Mouse (Mus musculus) heart, adult 2 months (tissue): ENCODE results near the gene Tmc8. TPM values are rescaled to one million over a fixed set of nuclear protein-coding genes. Genes with fewer than 3 reads are reported as not detected.

Source experiments
- DNase-seq, 2 experiments: peaks; one replicate each; pipeline ENCODE4 v3.0.0; 2021
- H3K27ac ChIP-seq: fragments of 200-600 bp; 2 replicates; pipeline ENCODE4 v1.8.1; 2022
- H3K27me3 ChIP-seq: fragments of 200-500 bp; 2 replicates; pipeline ENCODE4 v1.6.1; 2012; ENCODE audit warnings: mild to moderate bottlenecking, low read length, inconsistent platforms, mixed read lengths; ENCODE audit not compliant: control insufficient read depth, insufficient read depth
- H3K36me3 ChIP-seq: fragments of 200-500 bp; 2 replicates; pipeline ENCODE4 v1.6.1; 2012; ENCODE audit warnings: low read length, inconsistent platforms; ENCODE audit not compliant: control insufficient read depth, insufficient read depth
- H3K4me1 ChIP-seq: fragments of 200-500 bp; 2 replicates; pipeline ENCODE4 v1.6.1; 2011; ENCODE audit warnings: low read length; ENCODE audit not compliant: control insufficient read depth, insufficient read depth
- H3K4me3 ChIP-seq: fragments of 200-600 bp; 2 replicates; pipeline ENCODE4 v1.8.1; 2022
- H3K79me2 ChIP-seq: fragments of 200-500 bp; replicated peaks from 2 replicates; pipeline ENCODE4 v1.6.1; 2012; ENCODE audit warnings: mild to moderate bottlenecking, inconsistent platforms, low read length, moderate library complexity, mixed read lengths; ENCODE audit not compliant: control insufficient read depth, insufficient read depth
- H3K9ac ChIP-seq: fragments of 200-500 bp; 2 replicates; pipeline ENCODE4 v1.6.1; 2012; ENCODE audit warnings: low read depth, mild to moderate bottlenecking, control low read depth, inconsistent platforms, low read length, mixed read lengths
- CTCF ChIP-seq: fragments of 200-600 bp; IDR thresholded peaks from 2 replicates; pipeline ENCODE4 v1.8.1; 2022; ENCODE audit warnings: antibody characterized with exemption, mild to moderate bottlenecking, moderate library complexity
- EP300 ChIP-seq: fragments of 200-500 bp; IDR thresholded peaks from 2 replicates; pipeline ENCODE4 v1.6.1; 2011; ENCODE audit warnings: low read depth, low read length, control low read depth; ENCODE audit not compliant: insufficient read depth
- POLR2A ChIP-seq: fragments of 200-500 bp; IDR thresholded peaks from 2 replicates; pipeline ENCODE4 v1.6.1; 2011; ENCODE audit warnings: mild to moderate bottlenecking, low read depth, low read length, control low read depth; ENCODE audit not compliant: insufficient read depth
- WGBS: fragments of 180-500 bp; shearing (Covaris S2); methylation state at CpG from one replicate; pipeline ENCODE4 v1.1.7; 2018; 5-methylcytosine and 5-hydroxymethylcytosine counted together
- intact Hi-C: fragments of 180-260 bp; cut with DNase I; formaldehyde crosslinking; loops from one replicate; pipeline ENCODE4 v1.15.1; 2025
- long read RNA-seq: library from polyadenylated mRNA; stranded (forward); transcript quantifications from one replicate; pipeline ENCODE4 v2.0.0, GENCODE M21; 2021
- polyA plus RNA-seq: library from polyadenylated mRNA; depleted of rRNA; stranded (reverse); fragments of >200 nt; gene quantifications from 2 replicates; pipeline ENCODE4 v1.2.3, GENCODE M21; 2012; rRNA removed
- total RNA-seq, 2 experiments: library from RNA; stranded (reverse); gene quantifications; 2 replicates each; pipeline ENCODE4 v1.2.3; 2021

Tmc8 gene
- total RNA-seq (1 to 10 TPM; 3.3 to 3.7 TPM), polyA plus RNA-seq (6.1 and 9.5 TPM in 2 replicates)
- long read RNA-seq, partial matches to known transcripts = 1 of 6 reads
- long read RNA-seq, other reads (novel, unspliced or antisense) = 4 of 6 reads

- DNase-seq = peak; percentile 73 to 83
- no peaks in the 10 kb centered on the region for H3K27me3 ChIP-seq
- H3K4me3 ChIP-seq = peak within 1 kb of the TSS; percentile 52
- H3K27ac ChIP-seq = peak within 1 kb of the TSS; percentile 96
- H3K9ac ChIP-seq = peak within 1 kb of the TSS; percentile 85
- WGBS = 22% methylated on average over 24 of the region's 24 CpGs
- peaks cover 6% of the 10 kb centered on the region; the same call in 1 of the 2 replicates for H3K4me1 ChIP-seq
- no peaks in the 10 kb centered on the region for H3K79me2 ChIP-seq
- intact Hi-C loops = loop anchor here (2.0 kb wide), 1 partner anchor 43 kb away; the partner anchor contains the start of gene Afmid
- no peak for TF ChIP-seq CTCF
- TF ChIP-seq POLR2A = peak; percentile 46; the same call in 1 of the 2 replicates
- TF ChIP-seq EP300 = no peak
- no peaks in the 10 kb centered on the region for H3K36me3 ChIP-seq
These were observed at the start of gene Tmc8, which contains the start of gene Tmc6 for GRCm38 (mm10) chr11:117781993-117782704. Gene Tmc8 (plus strand): TSS chr11:117782076. Gene Tmc6 (minus strand): TSS chr11:117782198.

- Histone ChIP-seq H3K27ac (no peak overlapping the region), H3K27me3 (no peaks in the 10 kb centered on the region), H3K4me1 (no peaks in the 10 kb centered on the region), H3K36me3 (no peaks in the 10 kb centered on the region), H3K4me3 (no peak overlapping the region), H3K9ac (no peak overlapping the region), H3K79me2 (no peaks in the 10 kb centered on the region)
- intact Hi-C loops = no loop called here
- no peak for TF ChIP-seq CTCF
- TF ChIP-seq POLR2A = no peak
- TF ChIP-seq EP300 = no peak
- WGBS = 39% methylated on average over 5 of the region's 5 CpGs
- no peak for DNase-seq
These were observed 45.7 kb upstream of the Tmc8 start for GRCm38 (mm10) chr11:117736037-117736689.

DNA sequence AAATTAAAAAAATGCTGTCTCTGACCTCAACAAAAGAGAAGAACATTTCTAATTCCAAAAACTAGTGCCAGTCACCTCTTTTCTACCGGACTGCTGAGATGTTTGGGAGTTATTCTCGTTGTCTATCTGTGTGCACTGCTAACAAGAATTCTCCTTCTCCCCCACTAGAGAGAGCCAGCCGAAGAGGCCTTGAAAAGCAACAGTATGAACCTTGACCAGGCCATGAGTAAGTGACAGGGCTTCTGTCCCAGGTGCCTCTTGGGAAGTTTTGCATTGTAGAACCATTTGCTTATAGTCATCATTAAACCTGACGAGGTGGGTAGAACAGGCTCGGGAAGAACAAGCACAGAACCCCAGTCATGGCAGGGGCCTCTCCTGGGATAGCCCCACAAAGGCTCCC is 43.8 kb upstream of the Tmc8 start:
- 89% methylated on average over 5 of the region's 5 CpGs for WGBS
- H3K4me3 ChIP-seq = no peak overlapping the region
- H3K9ac ChIP-seq = no peak overlapping the region
- H3K27me3 ChIP-seq = no peaks in the 10 kb centered on the region
- H3K36me3 ChIP-seq = no peaks in the 10 kb centered on the region
- H3K79me2 ChIP-seq = no peaks in the 10 kb centered on the region
- intact Hi-C loops = no loop called here
- no peaks in the 10 kb centered on the region for H3K4me1 ChIP-seq
- no peak overlapping the region for H3K27ac ChIP-seq
- no peak for DNase-seq
- TF ChIP-seq EP300 (no peak), POLR2A (no peak), CTCF (no peak)

DNA sequence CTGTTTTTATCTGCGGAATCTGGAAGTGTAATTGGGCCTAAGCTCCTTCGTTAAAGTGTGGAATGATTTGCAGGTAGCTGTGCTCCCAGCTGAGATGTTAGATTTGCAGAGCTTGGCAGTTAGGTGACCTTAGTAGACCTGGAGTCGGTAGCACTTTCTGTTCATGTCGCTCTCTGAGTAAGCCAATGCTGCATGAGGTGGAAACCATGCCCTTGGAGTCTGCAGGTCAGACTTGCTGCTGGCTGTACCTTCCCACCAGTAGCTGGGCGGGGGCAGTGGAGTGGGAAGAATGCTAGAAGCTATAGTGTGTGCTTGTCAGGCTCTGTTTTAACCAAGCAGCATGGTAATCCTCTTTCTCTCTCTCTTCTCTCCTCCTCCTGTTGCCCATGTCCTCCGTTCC is 40.7 kb upstream of the Tmc8 start:
- H3K36me3 ChIP-seq = no peaks in the 10 kb centered on the region
- no peak for DNase-seq
- no peaks in the 10 kb centered on the region for H3K4me1 ChIP-seq
- intact Hi-C loops = no loop called here
- 90% methylated on average over 6 of the region's 6 CpGs for WGBS
- no peak overlapping the region for H3K9ac ChIP-seq
- H3K4me3 ChIP-seq = no peak overlapping the region
- no peak overlapping the region for H3K27ac ChIP-seq
- H3K79me2 ChIP-seq = no peaks in the 10 kb centered on the region
- TF ChIP-seq POLR2A = no peak
- TF ChIP-seq EP300 = no peak
- no peaks in the 10 kb centered on the region for H3K27me3 ChIP-seq

- 79% methylated on average over 8 of the region's 8 CpGs for WGBS
- intact Hi-C loops = no loop called here
- Histone ChIP-seq H3K27me3 (no peaks in the 10 kb centered on the region), H3K79me2 (no peaks in the 10 kb centered on the region), H3K27ac (no peak overlapping the region), H3K4me3 (no peak overlapping the region), H3K36me3 (no peaks in the 10 kb centered on the region; the same call in 1 of the 2 replicates), H3K9ac (no peak overlapping the region), H3K4me1 (no peaks in the 10 kb centered on the region)
- no peak for DNase-seq
- no peak for TF ChIP-seq CTCF
- TF ChIP-seq POLR2A = no peak
- no peak for TF ChIP-seq EP300
These were observed 39.6 kb upstream of the Tmc8 start for GRCm38 (mm10) chr11:117742243-117742642.

GRCm38 (mm10) chr11:117742715-117743114 is 39.2 kb upstream of the Tmc8 start:
- Histone ChIP-seq H3K4me1 (no peaks in the 10 kb centered on the region), H3K36me3 (no peaks in the 10 kb centered on the region; the same call in 1 of the 2 replicates), H3K9ac (no peak overlapping the region), H3K27me3 (no peaks in the 10 kb centered on the region), H3K4me3 (no peak overlapping the region), H3K79me2 (no peaks in the 10 kb centered on the region), H3K27ac (no peak overlapping the region)
- intact Hi-C loops = no loop called here
- TF ChIP-seq CTCF (no peak), POLR2A (no peak), EP300 (no peak)
- 75% methylated on average over 8 of the region's 8 CpGs for WGBS
- DNase-seq = no peak
